Mouse (Mus musculus): ENCODE results near the gene Hes2.
A peak's percentile ranks its signal among the peaks of the same experiment; 100 is the strongest.

The Hes2 gene

GRCm38 (mm10) chr4:152160748-152161147 is 2.1 kb downstream of the Hes2 start:
- no peak for DNase-seq (ENCODE audit: low read depth)

GRCm38 (mm10) chr4:152161601-152162000 is 2.9 kb downstream of the Hes2 start:
- no peak for DNase-seq (ENCODE audit: low read depth)

GRCm38 (mm10) chr4:152162748-152163147 is 4.1 kb downstream of the Hes2 start:
- no peak for DNase-seq (ENCODE audit: low read depth)

- peak; percentile 76 for DNase-seq (ENCODE audit: low read depth)
These were observed 6.6 kb downstream of the Hes2 start for GRCm38 (mm10) chr4:152165036-152165931.

- no peak for DNase-seq (ENCODE audit: low read depth)
These were observed 9.4 kb downstream of the Hes2 start for GRCm38 (mm10) chr4:152168052-152168451.

GRCm38 (mm10) chr4:152169103-152169502 is 10.4 kb downstream of the Hes2 start:
- DNase-seq (ENCODE audit: low read depth), result no peak

GRCm38 (mm10) chr4:152170286-152170685 is 11.6 kb downstream of the Hes2 start:
- no peak for DNase-seq (ENCODE audit: low read depth)

GRCm38 (mm10) chr4:152171543-152171942 is 12.9 kb downstream of the Hes2 start:
- peak; percentile 59 for DNase-seq (ENCODE audit: low read depth)

GRCm38 (mm10) chr4:152173041-152173440 is 14.4 kb downstream of the Hes2 start:
- DNase-seq (ENCODE audit: low read depth), result peak; percentile 92

GRCm38 (mm10) chr4:152173956-152174355 is 15.3 kb downstream of the Hes2 start:
- no peak for DNase-seq (ENCODE audit: low read depth)

GRCm38 (mm10) chr4:152176638-152177037 is 18.0 kb downstream of the Hes2 start:
- DNase-seq (ENCODE audit: low read depth), result no peak

DNA sequence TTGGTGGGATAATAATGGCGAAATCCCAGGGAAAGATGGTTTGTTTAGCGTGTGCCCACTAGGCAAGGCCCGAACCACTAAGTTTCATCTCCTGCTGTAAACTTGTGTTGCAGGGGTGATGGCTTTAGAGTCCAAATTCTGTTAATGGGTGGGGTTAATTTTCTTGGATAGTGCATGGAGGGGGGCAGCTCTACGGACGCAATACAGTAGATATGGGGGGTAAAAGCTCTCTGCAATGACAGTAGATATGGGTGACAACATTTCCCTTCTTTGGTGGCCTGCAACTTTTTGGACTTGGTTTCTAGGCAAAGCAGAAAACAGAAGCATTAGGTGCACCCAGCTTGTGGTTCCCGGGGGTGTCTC is 18.5 kb downstream of the Hes2 start:
- DNase-seq (ENCODE audit: low read depth), result no peak

- peak; percentile 95 for DNase-seq (ENCODE audit: low read depth)
These were observed 19.1 kb downstream of the Hes2 start, which contains the start of gene Acot7 for GRCm38 (mm10) chr4:152177537-152178343. TSS of gene Acot7 (plus strand) at chr4:152178134.

GRCm38 (mm10) chr4:152178344-152178864 is 19.7 kb downstream of the Hes2 start:
- no peak for DNase-seq (ENCODE audit: low read depth)

DNA sequence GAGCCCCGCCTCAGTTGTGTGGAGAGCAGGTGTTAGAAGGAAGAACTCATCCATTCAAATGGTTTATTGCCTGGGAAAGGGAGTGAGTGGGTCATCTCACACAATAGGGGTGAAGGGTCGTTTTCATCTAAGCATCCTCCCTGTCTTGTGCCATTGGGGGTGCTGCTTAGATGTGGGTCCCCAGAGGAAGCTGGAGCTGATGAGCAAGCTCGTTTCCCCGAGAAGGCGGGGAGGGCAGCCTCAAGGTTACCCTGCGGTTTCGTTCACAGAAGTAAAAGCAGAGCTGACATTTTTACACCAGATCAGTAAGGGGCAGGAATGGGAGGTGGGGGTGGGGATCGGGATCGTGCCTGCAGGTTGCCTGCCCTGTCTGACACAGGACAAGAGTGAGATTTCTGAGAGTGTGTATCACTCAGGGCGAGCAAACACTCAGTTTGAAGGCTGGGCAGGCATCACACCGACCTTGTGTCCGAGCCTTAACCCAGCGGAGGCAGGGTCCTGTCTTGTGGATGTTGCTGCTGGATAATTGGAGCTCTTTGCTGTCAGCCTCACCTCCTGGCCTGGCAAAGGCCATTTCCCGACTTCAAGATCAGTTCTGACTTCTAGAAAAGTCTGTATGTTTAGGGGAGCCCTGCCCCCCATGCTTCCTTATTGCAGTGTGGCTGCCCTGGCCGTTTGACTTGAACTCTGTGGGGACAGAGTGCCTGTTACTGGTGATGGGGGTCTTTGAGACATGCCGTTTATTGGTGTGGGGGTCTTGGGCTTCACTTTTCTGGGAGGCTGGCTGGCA is 20.4 kb downstream of the Hes2 start:
- peak; percentile 66 for DNase-seq (ENCODE audit: low read depth)

DNA sequence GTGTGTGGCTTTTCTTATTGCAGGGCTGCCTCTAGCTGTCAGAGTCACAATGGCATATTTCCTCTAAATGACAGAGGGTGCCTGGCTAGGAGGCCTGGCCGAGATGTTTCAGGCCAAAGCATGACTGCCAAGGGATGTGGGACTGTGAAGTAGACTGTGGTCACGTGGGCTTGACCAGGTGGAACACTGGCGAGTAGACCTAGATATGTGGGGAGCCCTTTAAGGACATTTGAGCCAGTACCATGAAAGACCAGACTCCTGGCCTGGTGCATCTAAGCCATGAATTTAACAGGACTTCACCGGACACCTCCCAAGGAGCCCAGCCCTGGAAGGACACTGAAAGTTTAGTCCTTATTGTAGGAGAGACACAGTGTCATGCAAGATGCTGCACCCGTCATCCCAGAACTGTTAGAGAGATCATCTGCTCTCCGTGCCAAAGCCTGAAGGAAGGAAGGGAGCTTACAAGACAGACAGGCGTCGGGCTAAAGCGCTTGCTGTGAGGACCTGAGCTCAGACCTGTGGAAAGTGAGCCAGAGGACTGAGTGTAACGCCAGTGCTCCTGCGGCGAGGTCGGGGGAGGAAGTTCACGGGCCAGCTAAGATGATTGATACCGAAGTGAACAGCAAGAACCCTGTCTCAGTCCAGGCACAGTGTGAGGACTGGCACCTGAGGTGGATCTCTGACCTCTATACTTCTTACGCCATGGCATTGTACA is 21.4 kb downstream of the Hes2 start:
- no peak for DNase-seq (ENCODE audit: low read depth)

DNA sequence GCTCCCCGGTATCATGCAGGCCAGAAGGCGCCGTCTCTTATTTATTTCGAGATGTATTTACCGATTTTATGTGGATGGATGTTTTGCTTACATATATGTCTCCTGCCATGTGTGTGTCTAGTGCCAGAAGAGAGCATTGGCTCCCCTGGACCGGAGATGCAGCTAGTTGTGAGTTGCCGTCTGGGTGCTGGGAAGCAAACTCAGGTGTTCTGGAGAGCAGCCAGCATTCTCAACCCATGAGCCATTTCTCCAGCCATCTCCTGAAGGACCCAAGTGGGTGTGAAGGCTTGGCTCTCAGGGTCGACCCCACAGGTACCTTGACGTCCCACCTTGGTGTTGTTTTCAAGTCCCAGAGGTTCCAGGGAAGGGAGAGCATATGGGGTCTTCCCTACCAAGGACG is 23.5 kb downstream of the Hes2 start:
- DNase-seq (ENCODE audit: low read depth), result no peak

DNA sequence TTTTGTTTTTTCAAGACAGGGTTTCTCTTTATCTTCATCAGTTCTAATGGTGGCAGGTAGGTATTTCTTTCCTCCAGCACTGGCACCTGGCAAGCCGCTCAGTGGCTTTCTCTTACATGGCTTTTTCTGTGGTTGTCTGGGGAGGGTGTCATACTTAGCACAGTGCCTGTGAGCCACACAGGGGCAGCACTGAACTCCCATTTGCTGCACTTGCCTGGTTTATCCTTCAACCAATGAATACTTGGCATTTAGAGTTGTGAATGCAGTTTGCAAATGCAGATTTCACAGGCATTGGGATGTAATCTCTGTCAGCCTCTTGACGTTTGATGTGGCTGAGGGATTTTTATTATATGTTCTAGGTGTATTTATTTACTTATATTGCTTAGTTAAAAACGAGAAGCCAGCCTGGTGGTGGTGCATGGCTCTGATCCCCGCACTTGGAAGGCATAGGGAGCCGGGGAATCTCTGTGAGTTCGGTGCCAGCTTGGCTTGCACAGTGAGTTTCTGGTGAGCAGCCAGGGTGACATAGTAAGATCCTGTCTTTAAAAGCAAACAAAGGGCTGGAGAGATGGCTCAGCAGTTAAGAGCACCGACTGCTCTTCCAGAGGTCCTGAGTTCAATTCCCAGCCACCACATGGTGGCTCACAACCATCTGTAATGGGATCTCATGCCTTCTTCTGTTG is 25.8 kb downstream of the Hes2 start:
- DNase-seq (ENCODE audit: low read depth), result peak; percentile 57

GRCm38 (mm10) chr4:152185137-152185509 is 26.5 kb downstream of the Hes2 start:
- DNase-seq (ENCODE audit: low read depth), result peak; percentile 51

DNA sequence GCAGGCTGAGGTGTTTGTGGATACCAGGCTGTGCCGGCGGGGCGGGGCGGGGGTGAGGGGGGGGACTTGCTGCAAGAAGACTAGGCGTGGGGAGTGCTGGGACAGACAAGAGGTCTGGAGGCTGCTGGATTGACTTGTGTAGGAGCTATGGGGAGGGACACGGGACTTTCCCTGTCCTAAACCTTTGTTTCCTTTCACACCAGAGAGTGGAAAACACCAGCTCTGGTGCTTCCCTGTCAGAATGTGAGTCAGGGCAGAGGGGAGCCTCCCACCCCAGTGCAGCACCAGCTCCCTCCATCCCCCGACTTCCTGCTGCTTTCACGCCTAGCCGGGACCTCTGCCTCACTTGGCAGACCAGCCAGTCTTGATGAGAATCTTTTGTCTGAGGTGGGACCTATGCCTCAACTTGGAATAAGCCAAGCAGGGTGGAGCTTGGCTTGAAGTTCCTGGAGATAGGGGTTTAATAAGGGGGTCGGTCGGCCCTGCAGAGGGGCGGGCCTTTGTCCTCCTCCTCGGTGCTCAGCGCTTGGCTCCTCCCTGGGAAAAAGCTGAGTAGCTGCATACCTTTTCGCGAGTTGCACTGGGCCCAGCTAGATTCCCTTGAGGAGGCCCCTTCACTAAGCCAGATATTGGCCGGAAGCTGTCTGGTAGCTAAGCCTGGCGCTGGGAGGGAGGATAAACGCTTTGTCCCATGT is 27.0 kb downstream of the Hes2 start:
- peak; percentile 57 for DNase-seq (ENCODE audit: low read depth)

Measured in naive thymus-derived CD4-positive, alpha-beta T cell, adult 2 months (primary cell).